Mouse (Mus musculus) regulatory T cell (primary cell): ENCODE measurements around the gene Gm3453.
"Not testable (repeated sequence)": the region's sequence is repeated elsewhere in the genome, so short reads cannot be mapped to it uniquely, and the experiment has no call there.

Source experiments
- in situ Hi-C: fragments of 300-600 bp; cut with MboI, MseI; formaldehyde crosslinking; loops from one replicate; pipeline ENCODE4 v1.15.1; 2025; ENCODE audit warnings: high pct_unique_total_duplicates

Gene Gm3453

GRCm38 (mm10) chr14:5979037-5979436 is at the start of gene Gm3453:
Gm3453 (minus strand) TSS chr14:5979137.
- in situ Hi-C loops, result loop anchor here (25.0 kb wide), 1 partner anchor 1742 kb away; the partner anchor contains the start of gene Gm3138

GRCm38 (mm10) chr14:5987136-5987535 is 8.2 kb upstream of the Gm3453 start:
- in situ Hi-C loops, result loop anchor here (10.0 to 25.0 kb wide), 2 partner anchors 1528 to 1750 kb away; partner anchors contain the start of gene Gm3138

GRCm38 (mm10) chr14:5962441-5962840 is 16.5 kb downstream of the Gm3453 start:
- in situ Hi-C loops, result loop anchor here (5.0 kb wide), 1 partner anchor 80 kb away; the partner anchor contains the start of gene Gm8237

GRCm38 (mm10) chr14:5961635-5962034 is 17.3 kb downstream of the Gm3453 start, which contains the start of gene Gm3248:
Gm3248 (minus strand) TSS chr14:5961745.
- in situ Hi-C loops, result loop anchor here (5.0 kb wide), 1 partner anchor 79 kb away; the partner anchor contains the start of gene Gm8237

GRCm38 (mm10) chr14:5961102-5961501 is 17.8 kb downstream of the Gm3453 start:
- in situ Hi-C loops, result loop anchor here (5.0 kb wide), 1 partner anchor 79 kb away; the partner anchor contains the start of gene Gm8237

GRCm38 (mm10) chr14:5960479-5960878 is 18.5 kb downstream of the Gm3453 start:
- in situ Hi-C loops, result loop anchor here (5.0 kb wide), 1 partner anchor 78 kb away; the partner anchor contains the start of gene Gm8237

GRCm38 (mm10) chr14:5923276-5923675 is 55.7 kb downstream of the Gm3453 start:
- in situ Hi-C loops, result not testable (repeated sequence)
